In the genomic region with DNA sequence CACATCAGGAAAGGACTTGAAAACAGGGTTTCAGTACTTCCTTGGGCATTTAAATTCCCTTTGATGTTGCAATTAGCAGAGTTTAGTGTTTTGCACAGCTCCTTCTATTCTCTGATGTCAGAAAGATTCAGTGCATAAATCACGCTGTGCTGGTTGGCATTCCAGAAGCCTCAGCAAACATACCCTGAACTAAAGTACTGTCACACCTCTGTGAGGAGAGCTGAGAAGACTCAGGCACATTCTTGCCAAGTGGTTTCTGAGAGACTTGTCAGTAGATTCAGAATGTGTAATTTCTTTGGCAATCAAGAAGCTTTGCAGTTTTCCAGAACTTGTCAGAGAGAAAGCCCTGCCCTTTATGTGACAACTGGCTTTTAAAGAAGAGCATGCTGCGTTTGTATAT, we compare ENCODE assay signal across 33 mouse cellular contexts.
DNase-seq lines count a peak whose midpoint lies in the region; ATAC-seq lines count a peak whose summit lies in the region.
"Had no signal": no experiment of that assay in that cellular context is flagged by ENCODE, and none has a peak within 500 bp of the region (broad histone marks: within the 10 kb centered on the region; RNA-seq: fewer than 3 reads in every experiment).

No protein-coding gene starts in this region.

- peak; percentile 61; the same call in 1 of the 2 replicates for ATAC-seq in forebrain, embryonic 15.5 days (replicated peaks)
- ATAC-seq in forebrain, embryonic 11.5 days (replicated peaks; ENCODE audit: low FRiP score), result no peak
- ATAC-seq: hindbrain, postnatal 0 days; intestine, embryonic 16.5 days; midbrain, embryonic 15.5 days; Patski had no signal

- no peak overlapping the region for H3K4me2 ChIP-seq in forebrain, embryonic 15.5 days (replicated peaks)
- no peak overlapping the region for H3K4me2 ChIP-seq in forebrain, embryonic 11.5 days (ENCODE audit: low read depth, low read length, severe bottlenecking)
- H3K4me2 ChIP-seq: heart, embryonic 11.5 days; hindbrain, embryonic 12.5 days; lung, embryonic 14.5 days; midbrain, embryonic 15.5 days; neural tube, embryonic 15.5 days had no signal

- no peak overlapping the region for H3K9ac ChIP-seq in forebrain, embryonic 15.5 days (replicated peaks)
- H3K9ac ChIP-seq in forebrain, embryonic 11.5 days (ENCODE audit: low read length), result no peak overlapping the region
- H3K9ac ChIP-seq: hindbrain, embryonic 12.5 days; liver, embryonic 14.5 days; lung, embryonic 14.5 days; midbrain, embryonic 15.5 days; neural tube, embryonic 15.5 days had no signal

- H3K4me3 ChIP-seq in forebrain, embryonic 15.5 days, result no peak overlapping the region
- H3K4me3 ChIP-seq in forebrain, embryonic 11.5 days (ENCODE audit: low read depth, low read length), result no peak overlapping the region
- H3K4me3 ChIP-seq: erythroblast, embryonic 14.5 days; hindbrain, embryonic 12.5 days; midbrain, embryonic 10.5 days; midbrain, embryonic 15.5 days; neural tube, embryonic 15.5 days had no signal

- no peaks in the 10 kb centered on the region for H3K9me3 ChIP-seq in forebrain, embryonic 15.5 days
- H3K9me3 ChIP-seq in forebrain, embryonic 11.5 days (ENCODE audit: control insufficient read depth, low read length), result no peaks in the 10 kb centered on the region
- H3K9me3 ChIP-seq: hindbrain, embryonic 12.5 days; midbrain, embryonic 10.5 days; midbrain, embryonic 15.5 days; neural tube, embryonic 15.5 days had no signal

- intact Hi-C loops in left cerebral cortex, postnatal 14 days (cut with DNase I), result no loop called here
- intact Hi-C loops in left cerebral cortex, postnatal 36 days (cut with DNase I), result no loop called here

- DNase-seq in forebrain, embryonic 11.5 days (ENCODE audit: low spot score), result no peak
- peak; percentile 6 to 60 for DNase-seq in left cerebral cortex, postnatal 14 days (ENCODE audit: low spot score in 2 of 2)
- DNase-seq in left cerebral cortex, postnatal 36 days (ENCODE audit: low spot score in 2 of 2), result no peak
- peak; percentile 26 for DNase-seq in ZHBTc4 (ENCODE audit: low read depth, low spot score)
- DNase-seq in brain, embryonic 18.5 days (ENCODE audit: low read depth, low spot score), result peak; percentile 14
- no peak for DNase-seq in adrenal gland, postnatal 4 days (ENCODE audit: low spot score in 2 of 2)
- DNase-seq in embryo, embryonic 9.5 days (ENCODE audit: extremely low spot score), result no peak
- DNase-seq: adrenal gland, adult 2 months; adrenal gland, postnatal 36 days; cerebellum, adult 11-12 months; cerebellum, postnatal 10 days; gastrocnemius, postnatal 10 days; heart, postnatal 36 days; kidney, adult 8-10 months; kidney, postnatal 14 days; layer of hippocampus, adult 9-11 months; liver; lung, embryonic 14.5 days; retina, postnatal 1 day; spleen, adult 18-20 months; thymus, adult 18-20 months; thymus, postnatal 25 days had no signal

- no peak overlapping the region for H3K27ac ChIP-seq in forebrain, embryonic 15.5 days (replicated peaks)
- no peak overlapping the region for H3K27ac ChIP-seq in forebrain, embryonic 11.5 days (ENCODE audit: low read depth, low read length)
- H3K27ac ChIP-seq: hindbrain, embryonic 12.5 days; hindbrain, postnatal 0 days; liver, embryonic 14.5 days; midbrain, embryonic 10.5 days; midbrain, embryonic 15.5 days; neural tube, embryonic 15.5 days had no signal

- no peaks in the 10 kb centered on the region for H3K4me1 ChIP-seq in forebrain, embryonic 15.5 days
- H3K4me1 ChIP-seq in forebrain, embryonic 11.5 days (replicated peaks; ENCODE audit: control insufficient read depth, insufficient read depth, low read length), result no peaks in the 10 kb centered on the region
- H3K4me1 ChIP-seq: hindbrain, embryonic 12.5 days; midbrain, embryonic 10.5 days; midbrain, embryonic 15.5 days; neural tube, embryonic 15.5 days had no signal

- no peaks in the 10 kb centered on the region for H3K36me3 ChIP-seq in forebrain, embryonic 15.5 days
- no peaks in the 10 kb centered on the region for H3K36me3 ChIP-seq in forebrain, embryonic 11.5 days (ENCODE audit: control insufficient read depth, insufficient read depth, low read length)
- H3K36me3 ChIP-seq: hindbrain, embryonic 12.5 days; midbrain, embryonic 10.5 days; midbrain, embryonic 15.5 days; neural tube, embryonic 15.5 days had no signal

- no peaks in the 10 kb centered on the region for H3K27me3 ChIP-seq in forebrain, embryonic 15.5 days
- no peaks in the 10 kb centered on the region for H3K27me3 ChIP-seq in forebrain, embryonic 11.5 days (ENCODE audit: control insufficient read depth, insufficient read depth, low read length)
- H3K27me3 ChIP-seq: hindbrain, embryonic 12.5 days; midbrain, embryonic 15.5 days; neural tube, embryonic 15.5 days; Patski had no signal

- 70% methylated on average over 2 of the region's 2 CpGs for WGBS in forebrain, embryonic 15.5 days
- 69% methylated on average over 2 of the region's 2 CpGs for WGBS in forebrain, embryonic 11.5 days

Comparison
In these comparisons a context has a peak if more than half of its experiments do, and no peak if none do; other contexts are left out.
1. DNase-seq: peak in left cerebral cortex, postnatal 14 days (2 of 2), ZHBTc4 (single experiment) and brain, embryonic 18.5 days (single experiment); none in forebrain, embryonic 11.5 days (single experiment), left cerebral cortex, postnatal 36 days (0 of 2), adrenal gland, postnatal 4 days (0 of 2) and embryo, embryonic 9.5 days (single experiment).